Mouse (Mus musculus): ENCODE results near the gene Ncs1. TPM values are rescaled to one million over a fixed set of nuclear protein-coding genes. Genes with fewer than 3 reads are reported as not detected.

The Ncs1 gene
- total RNA-seq, 2 experiments from 2014 or later: 298 to 317 TPM

DNA sequence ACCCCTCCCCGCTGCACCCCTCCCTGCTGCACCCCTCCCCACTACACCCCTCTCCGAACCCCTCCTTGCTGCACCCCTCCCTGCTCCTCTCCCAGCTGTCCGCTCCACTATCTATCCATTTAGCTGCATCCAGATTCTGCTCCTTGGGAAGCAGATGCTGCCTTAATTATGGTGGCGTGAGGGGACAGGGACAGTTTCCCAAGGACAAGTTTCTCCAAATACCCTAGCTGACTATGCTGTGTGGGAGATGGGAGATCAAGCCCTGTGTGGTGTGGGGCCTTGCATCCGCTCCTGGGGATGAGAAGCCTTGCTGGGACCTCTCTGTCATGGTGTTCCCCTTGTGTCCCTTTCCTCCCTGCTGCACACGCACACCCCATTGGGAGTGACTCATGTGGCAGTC lies 29.4 kb downstream of the Ncs1 start:
- DNase-seq (ENCODE audit: low spot score in 2 of 2): no peak

GRCm38 (mm10) chr2:31277810-31278209 lies 32.2 kb downstream of the Ncs1 start:
- DNase-seq (ENCODE audit: low spot score in 2 of 2): peak in 1 of 2 experiments; percentile 60

DNA sequence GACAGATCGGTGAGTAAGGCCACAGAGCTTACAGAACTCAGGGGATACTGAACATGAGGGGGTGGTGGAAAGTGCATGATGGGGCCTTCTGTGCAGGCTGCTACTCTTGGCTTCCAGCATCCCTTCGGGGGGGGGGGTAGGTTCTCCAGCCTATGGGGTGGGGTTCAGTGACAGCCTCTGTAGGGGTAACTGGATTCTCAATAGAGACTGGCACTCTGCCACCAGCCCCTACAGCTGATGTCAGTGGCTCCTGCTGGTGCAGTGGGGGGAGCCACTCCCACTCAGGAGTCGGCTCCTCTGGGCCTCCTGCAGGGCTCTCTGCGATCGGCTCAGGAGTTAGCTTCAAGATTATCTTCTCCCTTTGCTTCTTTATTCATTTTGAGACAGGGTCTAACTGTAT lies 32.9 kb downstream of the Ncs1 start:
- peak in 1 of 2 experiments; percentile 67 for DNase-seq (ENCODE audit: low spot score in 2 of 2)

DNA sequence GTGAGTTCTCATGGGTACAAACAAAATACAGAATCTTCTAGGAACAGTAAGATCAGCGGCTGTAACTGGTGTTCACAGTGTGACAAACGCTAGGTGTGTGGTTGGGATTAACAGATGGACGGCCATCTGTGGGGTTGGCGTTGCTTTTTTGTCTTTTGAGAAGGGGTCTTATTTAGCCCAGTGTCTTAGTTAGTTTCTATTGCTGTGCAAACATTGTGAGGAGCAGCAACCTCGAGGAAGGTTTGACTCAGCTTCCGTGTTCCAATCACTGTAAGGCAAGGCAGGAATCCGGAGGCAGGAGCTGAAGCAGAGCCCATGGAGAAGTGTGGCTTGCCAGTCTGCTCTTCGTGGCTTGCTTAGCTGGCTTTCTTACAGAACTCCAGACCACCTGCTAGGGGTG lies 35.5 kb downstream of the Ncs1 start:
- no peak for DNase-seq (ENCODE audit: low spot score in 2 of 2)

DNA sequence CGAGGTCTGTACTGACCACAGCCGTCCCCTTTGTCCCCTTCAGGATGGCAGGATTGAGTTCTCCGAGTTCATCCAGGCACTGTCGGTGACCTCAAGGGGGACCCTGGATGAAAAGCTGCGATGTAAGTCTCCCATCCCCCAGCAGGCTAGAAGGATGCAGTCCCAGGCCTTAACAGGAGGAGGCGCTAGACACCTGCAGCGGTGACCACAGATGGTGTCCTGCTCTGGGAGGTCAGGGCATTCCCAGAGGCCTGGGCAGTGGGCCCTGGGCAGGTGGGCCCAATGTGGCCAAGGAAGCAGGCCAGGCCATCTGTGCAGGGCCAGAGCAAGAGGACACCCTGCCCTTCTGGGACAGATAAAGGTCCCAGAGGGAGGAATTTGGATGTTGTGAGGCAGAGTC lies 36.6 kb downstream of the Ncs1 start:
- DNase-seq (ENCODE audit: low spot score in 2 of 2): no peak

DNA sequence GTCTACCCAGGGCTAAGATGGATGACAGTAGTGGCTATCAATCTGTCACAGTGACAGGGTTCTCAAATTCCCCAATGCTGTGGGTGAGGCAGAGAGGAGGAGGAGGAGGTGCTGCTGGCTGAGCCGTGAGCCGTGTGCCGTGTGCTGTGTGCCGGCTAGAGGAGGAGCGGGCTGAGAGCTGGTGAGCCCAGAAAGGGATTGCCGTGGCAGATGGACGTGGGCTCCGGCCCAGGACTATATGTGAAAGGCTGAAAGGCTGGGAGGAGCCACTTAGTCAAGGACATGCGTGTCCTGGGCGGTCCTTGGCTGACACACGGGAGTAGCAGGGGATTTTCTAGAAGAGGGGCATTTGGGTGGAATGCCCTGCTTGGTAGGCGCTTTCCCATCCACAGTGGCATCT lies 37.3 kb downstream of the Ncs1 start:
- peak in 1 of 2 experiments; percentile 54 for DNase-seq (ENCODE audit: low spot score in 2 of 2)

DNA sequence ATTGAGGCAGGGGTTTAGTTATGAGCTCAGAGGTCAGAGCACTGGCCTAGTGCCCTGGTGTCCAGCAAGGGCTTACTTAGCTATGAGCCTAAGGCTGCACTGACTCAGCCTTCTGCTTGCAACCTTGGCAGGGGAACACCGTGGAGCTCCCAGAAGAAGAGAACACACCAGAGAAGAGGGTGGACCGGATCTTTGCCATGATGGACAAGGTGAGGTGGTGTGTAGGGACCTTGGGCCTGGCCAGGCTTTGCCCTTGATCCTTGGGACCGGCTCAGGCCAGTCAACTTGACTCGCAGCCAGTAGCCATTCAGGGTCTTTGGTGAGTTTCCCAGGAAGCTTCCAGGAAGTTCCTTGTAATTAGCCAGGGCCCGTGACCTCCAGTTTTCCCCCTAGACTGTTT lies 38.9 kb downstream of the Ncs1 start:
- no peak for DNase-seq (ENCODE audit: low spot score in 2 of 2)

- peak in 1 of 2 experiments; percentile 79 for DNase-seq (ENCODE audit: low spot score in 2 of 2)
Observed at GRCm38 (mm10) chr2:31291421-31291820, 45.8 kb downstream of the Ncs1 start.

- DNase-seq (ENCODE audit: low spot score in 2 of 2): peak; percentile 58 to 83
Observed at GRCm38 (mm10) chr2:31294985-31295384, 49.4 kb downstream of the Ncs1 start.

DNA sequence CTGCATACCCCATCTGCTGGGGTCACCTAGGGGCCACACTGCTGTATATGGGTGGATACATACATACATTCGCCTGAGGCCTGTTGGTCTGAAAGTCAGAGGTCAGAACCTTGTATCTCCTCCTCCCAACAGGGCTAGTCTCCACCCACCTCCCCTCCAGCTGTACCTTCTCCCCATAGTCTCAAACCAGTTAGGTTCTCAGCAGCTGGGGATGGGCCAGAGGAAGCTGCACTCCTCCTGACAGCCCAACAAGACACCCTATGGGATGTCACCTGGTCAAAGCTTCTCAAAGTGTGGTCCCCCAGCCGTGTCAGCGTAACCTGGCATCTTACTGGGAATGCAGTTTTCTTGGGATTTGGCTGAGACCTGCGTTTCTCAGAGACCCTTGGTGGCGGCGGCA lies 50.8 kb downstream of the Ncs1 start:
- DNase-seq (ENCODE audit: low spot score in 2 of 2): no peak

GRCm38 (mm10) chr2:31297602-31298268 lies 52.1 kb downstream of the Ncs1 start:
- peak in 1 of 2 experiments; percentile 76 for DNase-seq (ENCODE audit: low spot score in 2 of 2)

- DNase-seq (ENCODE audit: low spot score in 2 of 2): peak in 1 of 2 experiments; percentile 48
Observed at GRCm38 (mm10) chr2:31298814-31299213, 53.2 kb downstream of the Ncs1 start.

GRCm38 (mm10) chr2:31299266-31299665 lies 53.6 kb downstream of the Ncs1 start:
- DNase-seq (ENCODE audit: low spot score in 2 of 2): peak in 1 of 2 experiments; percentile 69

- no peak for DNase-seq (ENCODE audit: low spot score in 2 of 2)
Observed at GRCm38 (mm10) chr2:31299996-31300395, 54.4 kb downstream of the Ncs1 start.

DNA sequence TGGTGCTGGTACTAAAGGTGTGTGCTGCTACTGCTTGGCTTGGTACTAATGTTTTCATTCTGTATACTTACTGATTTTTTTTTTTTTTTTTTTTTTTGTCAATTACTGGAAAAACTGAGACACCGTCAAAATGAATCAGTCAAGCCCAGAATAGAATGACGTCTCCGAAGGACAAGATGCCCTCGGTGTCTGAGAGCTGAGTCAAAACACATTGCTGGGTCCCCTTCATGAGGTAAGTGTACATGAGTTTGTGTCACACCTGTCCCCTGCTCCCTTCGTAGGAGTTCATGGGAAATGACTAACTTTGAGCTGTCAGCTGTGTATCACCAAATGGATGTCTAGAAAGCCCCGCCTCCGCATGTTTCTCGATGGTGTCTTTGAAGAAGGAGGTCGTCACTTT lies 57.6 kb downstream of the Ncs1 start:
- no peak for DNase-seq (ENCODE audit: low spot score in 2 of 2)

DNA sequence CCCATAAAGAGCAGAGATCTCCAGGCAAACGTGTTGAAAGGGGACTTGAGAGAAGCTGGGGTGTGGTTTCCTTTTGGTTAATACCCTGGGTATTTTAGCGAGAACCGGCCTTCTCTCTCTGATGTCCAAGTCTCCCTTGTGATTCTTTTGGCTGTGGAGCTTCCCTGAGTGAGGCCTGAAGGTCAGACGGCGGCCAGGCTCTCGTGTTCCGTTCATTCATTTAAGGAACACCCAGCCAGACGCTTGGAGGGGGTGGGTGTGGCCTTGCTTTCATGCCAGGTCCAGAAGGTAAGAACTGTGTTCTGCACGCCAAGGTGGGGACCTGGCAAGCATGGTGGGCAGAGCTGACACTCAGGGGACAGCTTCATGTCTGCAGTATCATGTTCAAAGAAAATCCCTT lies 58.6 kb downstream of the Ncs1 start:
- DNase-seq (ENCODE audit: low spot score in 2 of 2): no peak

- DNase-seq (ENCODE audit: low spot score in 2 of 2): no peak
Observed at GRCm38 (mm10) chr2:31304801-31305665, 59.4 kb downstream of the Ncs1 start.

DNA sequence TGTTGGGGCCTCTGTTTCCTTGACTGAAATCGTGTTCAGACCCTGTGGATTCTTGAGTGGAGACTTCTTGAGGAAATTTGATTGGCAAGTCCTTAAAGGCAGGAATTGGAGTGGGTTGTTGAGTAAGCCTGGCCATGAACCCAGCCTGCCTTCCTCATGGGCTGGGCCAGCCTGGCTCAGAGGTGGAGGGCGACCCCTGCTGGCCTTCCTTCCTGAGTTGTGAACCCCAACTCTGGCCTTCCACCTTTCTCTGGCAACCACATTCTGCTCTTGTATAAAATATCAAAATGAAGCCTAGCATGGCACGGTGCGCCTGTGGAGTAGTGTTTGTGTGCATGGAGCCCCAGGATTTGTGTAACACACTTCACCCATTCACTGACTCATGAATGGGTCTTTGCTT lies 60.1 kb downstream of the Ncs1 start:
- no peak for DNase-seq (ENCODE audit: low spot score in 2 of 2)

- no peak for DNase-seq (ENCODE audit: low spot score in 2 of 2)
Observed at GRCm38 (mm10) chr2:31308257-31308656, 62.6 kb downstream of the Ncs1 start.

GRCm38 (mm10) chr2:31309549-31309948 lies 63.9 kb downstream of the Ncs1 start:
- no peak for DNase-seq (ENCODE audit: low spot score in 2 of 2)

DNA sequence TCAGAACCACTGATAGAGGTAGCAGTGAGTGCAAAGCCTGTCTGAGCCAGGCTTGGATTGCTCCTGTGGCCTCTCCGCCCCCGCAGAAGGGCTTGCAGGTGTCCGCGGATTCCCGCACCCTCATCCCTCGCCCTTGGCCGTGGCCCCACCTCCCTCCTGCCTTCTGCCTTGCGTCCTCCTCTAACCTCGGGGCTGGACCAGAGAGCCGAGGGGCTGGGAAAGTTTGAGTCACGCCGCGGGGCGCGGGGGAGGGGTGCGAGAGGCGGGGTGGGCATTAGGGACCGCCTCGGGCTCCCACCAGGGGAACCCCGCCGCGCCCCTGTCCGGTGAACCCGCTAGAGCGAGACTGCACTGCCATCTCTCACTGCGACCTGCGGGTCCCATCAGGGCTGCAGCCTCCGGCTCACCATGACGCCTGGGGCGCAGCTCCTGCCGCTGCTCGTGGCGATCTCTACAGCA lies 68.4 kb downstream of the Ncs1 start, which contains the start of gene Hmcn2:
Gene Hmcn2, plus strand, starts transcription at position 409 of the 459 bp plus-strand sequence.
- DNase-seq (ENCODE audit: low spot score in 2 of 2): no peak

- no peak for DNase-seq (ENCODE audit: low spot score in 2 of 2)
Observed at GRCm38 (mm10) chr2:31318162-31318561, 72.5 kb downstream of the Ncs1 start.

Measured in layer of hippocampus, adult 18-20 months (tissue).